Mouse (Mus musculus): ENCODE results near the gene Faim2.
A peak's percentile ranks its signal among the peaks of the same experiment; 100 is the strongest.

The Faim2 gene

GRCm38 (mm10) chr15:99469067-99469466 is 58.9 kb downstream of the Faim2 start:
- peak; percentile 75 for DNase-seq (ENCODE audit: low spot score)

- DNase-seq (ENCODE audit: low spot score): no peak
These were observed 64.8 kb downstream of the Faim2 start for GRCm38 (mm10) chr15:99463194-99463593.

- peak; percentile 96 for DNase-seq (ENCODE audit: low spot score)
These were observed 70.2 kb downstream of the Faim2 start, which contains the start of gene Nckap5l for GRCm38 (mm10) chr15:99457606-99458401. Gene Nckap5l (minus strand): TSS chr15:99457748.

GRCm38 (mm10) chr15:99456963-99457605 is 70.9 kb downstream of the Faim2 start:
- peak; percentile 72 for DNase-seq (ENCODE audit: low spot score)

GRCm38 (mm10) chr15:99456338-99456962 is 71.5 kb downstream of the Faim2 start:
- no peak for DNase-seq (ENCODE audit: low spot score)

GRCm38 (mm10) chr15:99455415-99455814 is 72.5 kb downstream of the Faim2 start:
- no peak for DNase-seq (ENCODE audit: low spot score)

- DNase-seq (ENCODE audit: low spot score): no peak
These were observed 73.2 kb downstream of the Faim2 start for GRCm38 (mm10) chr15:99454585-99455279.

- DNase-seq (ENCODE audit: low spot score): no peak
These were observed 74.6 kb downstream of the Faim2 start for GRCm38 (mm10) chr15:99453153-99453900.

GRCm38 (mm10) chr15:99449751-99450280 is 78.1 kb downstream of the Faim2 start:
- no peak for DNase-seq (ENCODE audit: low spot score)

- DNase-seq (ENCODE audit: low spot score): no peak
These were observed 78.7 kb downstream of the Faim2 start for GRCm38 (mm10) chr15:99449131-99449750.

All from embryo, embryonic 10 days (tissue).